Mouse (Mus musculus): ENCODE data around the gene Rbm44. TPM values are rescaled to one million over a fixed set of nuclear protein-coding genes. Genes with fewer than 3 reads are reported as not detected.
A peak's percentile ranks its signal among the peaks of the same experiment; 100 is the strongest.

Rbm44 gene
- polyA plus RNA-seq, 1 experiment from 2014 or later = 1.5 TPM

GRCm38 (mm10) chr1:91179533-91180173 is 34.8 kb downstream of the Rbm44 start, which contains the start of gene Ramp1:
TSS of gene Ramp1 (plus strand) at chr1:91179822.
- peak within 1 kb of the TSS; percentile 49 for H3K4me3 ChIP-seq
- no peak within 1 kb of the TSS for H3K27ac ChIP-seq
- H3K9me3 ChIP-seq (replicated peaks) = no peaks in the 10 kb centered on the region
- H3K4me2 ChIP-seq = peak within 1 kb of the TSS; percentile 69
- H3K36me3 ChIP-seq = no peaks in the 10 kb centered on the region
- peak within 1 kb of the TSS; percentile 49 for H3K9ac ChIP-seq
- peaks cover 31% of the 10 kb centered on the region for H3K27me3 ChIP-seq (replicated peaks)
- WGBS (ENCODE audit: insufficient replicate concordance) = 4% methylated on average over 37 of the region's 37 CpGs
- 0 out of 2 replicates have a peak, but pooled peaks have one; percentile 40 for ATAC-seq
- H3K4me1 ChIP-seq = peaks cover 7% of the 10 kb centered on the region; the same call in 1 of the 2 replicates

GRCm38 (mm10) chr1:91180174-91180565 is 35.3 kb downstream of the Rbm44 start:
- H3K4me1 ChIP-seq = peaks cover 7% of the 10 kb centered on the region; the same call in 1 of the 2 replicates
- H3K4me2 ChIP-seq = peak overlapping the region; percentile 69
- no peaks in the 10 kb centered on the region for H3K36me3 ChIP-seq
- 13% methylated on average over 14 of the region's 14 CpGs for WGBS (ENCODE audit: insufficient replicate concordance)
- H3K9me3 ChIP-seq (replicated peaks) = no peaks in the 10 kb centered on the region
- H3K27ac ChIP-seq = no peak overlapping the region
- H3K9ac ChIP-seq = peak overlapping the region; percentile 49
- ATAC-seq = no peak
- peak overlapping the region; percentile 49 for H3K4me3 ChIP-seq
- H3K27me3 ChIP-seq (replicated peaks) = peaks cover 31% of the 10 kb centered on the region

DNA sequence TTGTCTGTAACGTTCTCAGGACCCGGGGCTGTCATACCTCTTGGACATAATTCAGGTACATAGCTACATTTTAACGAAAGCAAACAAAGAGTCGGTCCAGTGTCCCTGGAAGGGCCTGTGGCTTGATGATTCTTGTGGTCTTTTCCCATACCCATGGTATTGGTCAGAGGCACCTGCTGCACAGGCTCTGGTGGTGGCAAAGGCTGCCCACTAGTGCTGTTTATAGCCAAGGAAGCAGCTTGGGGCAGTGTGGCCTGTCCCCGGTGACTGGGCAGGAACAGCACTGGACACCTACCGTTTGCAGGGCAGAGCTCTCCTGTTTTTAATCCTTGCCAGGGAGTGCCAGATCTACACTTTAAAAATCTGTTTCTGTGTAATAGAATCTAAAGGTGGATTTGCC is 35.8 kb downstream of the Rbm44 start:
- Histone ChIP-seq H3K4me3 (0 out of 2 replicates have a peak overlapping the region, but pooled peaks have one; percentile 49), H3K9ac (no peak overlapping the region), H3K9me3 (replicated peaks) (no peaks in the 10 kb centered on the region), H3K27me3 (replicated peaks) (peaks cover 31% of the 10 kb centered on the region), H3K36me3 (no peaks in the 10 kb centered on the region), H3K4me2 (peak overlapping the region; percentile 69), H3K4me1 (peaks cover 7% of the 10 kb centered on the region; the same call in 1 of the 2 replicates), H3K27ac (no peak overlapping the region)
- 67% methylated on average over 6 of the region's 6 CpGs for WGBS (ENCODE audit: insufficient replicate concordance)
- no peak for ATAC-seq

DNA sequence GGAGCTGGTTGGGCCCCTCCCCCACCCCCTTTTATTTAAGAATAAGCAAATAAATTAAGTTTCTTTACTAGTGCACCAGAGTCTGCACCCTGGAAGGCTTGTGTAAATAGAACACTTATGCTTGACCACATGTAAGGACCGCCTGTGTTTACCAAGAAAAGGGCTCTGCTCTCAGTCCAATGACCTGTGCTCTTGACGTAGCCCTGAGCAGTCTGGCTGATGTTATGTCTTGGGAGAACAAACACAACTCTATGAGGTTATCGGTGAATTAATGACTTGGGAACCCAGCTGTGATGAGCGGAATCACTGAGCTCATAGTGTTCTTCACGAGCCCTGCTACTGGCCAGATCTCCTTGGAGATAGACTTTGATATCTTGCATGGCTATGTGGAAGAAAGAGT is 36.4 kb downstream of the Rbm44 start:
- H3K36me3 ChIP-seq = no peaks in the 10 kb centered on the region; the same call in 1 of the 2 replicates
- H3K9ac ChIP-seq = no peak overlapping the region
- H3K27me3 ChIP-seq (replicated peaks) = peaks cover 31% of the 10 kb centered on the region
- 61% methylated on average over 5 of the region's 5 CpGs for WGBS (ENCODE audit: insufficient replicate concordance)
- no peak overlapping the region for H3K27ac ChIP-seq
- H3K4me2 ChIP-seq = no peak overlapping the region
- H3K9me3 ChIP-seq (replicated peaks) = 0 out of 2 replicates have a peak, but pooled peaks cover 4% of the 10 kb centered on the region
- peaks cover 7% of the 10 kb centered on the region; the same call in 1 of the 2 replicates for H3K4me1 ChIP-seq
- ATAC-seq = no peak
- H3K4me3 ChIP-seq = no peak overlapping the region

GRCm38 (mm10) chr1:91181784-91182450 is 37.0 kb downstream of the Rbm44 start:
- Histone ChIP-seq H3K4me1 (peaks cover 11% of the 10 kb centered on the region; the same call in 1 of the 2 replicates), H3K27me3 (replicated peaks) (peaks cover 31% of the 10 kb centered on the region), H3K4me3 (no peak overlapping the region), H3K9ac (no peak overlapping the region), H3K4me2 (no peak overlapping the region), H3K36me3 (no peaks in the 10 kb centered on the region; the same call in 1 of the 2 replicates), H3K9me3 (replicated peaks) (0 out of 2 replicates have a peak, but pooled peaks cover 6% of the 10 kb centered on the region), H3K27ac (no peak overlapping the region)
- WGBS (ENCODE audit: insufficient replicate concordance) = 51% methylated on average over 12 of the region's 12 CpGs
- ATAC-seq = no peak

GRCm38 (mm10) chr1:91183305-91183704 is 38.4 kb downstream of the Rbm44 start:
- 0 out of 2 replicates have a peak, but pooled peaks cover 6% of the 10 kb centered on the region for H3K9me3 ChIP-seq (replicated peaks)
- no peak for ATAC-seq
- WGBS (ENCODE audit: insufficient replicate concordance) = 66% methylated on average over 10 of the region's 10 CpGs

DNA sequence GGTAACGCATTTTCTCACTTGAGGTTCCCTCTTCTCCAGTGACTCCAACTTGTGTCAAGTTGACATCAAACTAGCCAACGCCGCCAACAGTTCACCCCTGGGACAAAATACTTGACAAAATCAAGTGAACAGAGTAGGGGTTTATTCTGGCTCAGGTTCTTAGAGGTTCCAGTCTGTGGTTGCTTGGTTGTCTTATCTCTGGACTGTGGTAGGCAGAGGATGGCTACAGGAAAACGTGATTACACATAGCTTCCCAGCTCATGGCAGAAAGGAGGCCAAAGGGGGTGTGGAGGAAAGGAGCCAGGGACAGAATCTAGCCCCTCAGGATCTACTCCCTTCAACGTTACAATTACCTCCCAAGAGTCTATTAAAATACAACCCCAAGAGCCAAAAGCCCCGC is 41.8 kb downstream of the Rbm44 start:
- Histone ChIP-seq H3K36me3 (no peaks in the 10 kb centered on the region; the same call in 1 of the 2 replicates), H3K4me2 (no peak overlapping the region), H3K9ac (no peak overlapping the region), H3K4me3 (no peak overlapping the region), H3K9me3 (replicated peaks) (0 out of 2 replicates have a peak, but pooled peaks cover 6% of the 10 kb centered on the region), H3K4me1 (peaks cover 19% of the 10 kb centered on the region), H3K27me3 (replicated peaks) (no peaks in the 10 kb centered on the region; the same call in 1 of the 2 replicates), H3K27ac (peak overlapping the region; percentile 63; the same call in 1 of the 2 replicates)
- WGBS (ENCODE audit: insufficient replicate concordance) = 54% methylated on average over 6 of the region's 6 CpGs
- ATAC-seq = no peak

More at GRCm38 (mm10) chr1:91183305-91183704, 38.4 kb downstream of the Rbm44 start:
- Histone ChIP-seq H3K9ac (no peak overlapping the region), H3K4me3 (no peak overlapping the region), H3K4me2 (no peak overlapping the region), H3K36me3 (no peaks in the 10 kb centered on the region; the same call in 1 of the 2 replicates), H3K4me1 (peaks cover 25% of the 10 kb centered on the region), H3K27me3 (replicated peaks) (peaks cover 27% of the 10 kb centered on the region), H3K27ac (no peak overlapping the region)

DNA sequence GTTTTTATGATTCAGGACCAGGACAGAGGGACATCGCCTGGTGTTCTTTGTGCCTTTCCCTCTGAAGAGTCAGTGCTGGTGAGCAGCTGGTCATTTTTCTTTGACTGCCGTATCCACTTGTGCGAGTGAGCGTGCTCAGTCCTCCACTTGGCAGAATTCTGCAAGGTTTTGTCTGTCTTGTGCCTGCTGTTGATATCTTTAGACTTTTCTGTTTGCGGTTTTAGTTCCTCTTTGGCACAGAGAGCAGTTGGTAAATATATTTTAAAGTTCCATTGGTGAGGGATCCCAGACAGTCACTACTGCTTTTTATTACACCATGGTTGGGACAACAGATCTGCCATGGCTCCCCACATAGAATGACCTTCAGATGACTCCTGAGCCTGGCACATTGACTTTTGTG is 42.4 kb downstream of the Rbm44 start:
- H3K4me2 ChIP-seq = 0 out of 2 replicates have a peak overlapping the region, but pooled peaks have one; percentile 2
- WGBS (ENCODE audit: insufficient replicate concordance) = 29% methylated on average over 5 of the region's 5 CpGs

GRCm38 (mm10) chr1:91187786-91188640 is 43.1 kb downstream of the Rbm44 start:
- H3K4me3 ChIP-seq = no peak overlapping the region
- 42% methylated on average over 7 of the region's 7 CpGs for WGBS (ENCODE audit: insufficient replicate concordance)
- H3K9ac ChIP-seq = no peak overlapping the region
- H3K4me2 ChIP-seq = no peak overlapping the region
- H3K4me1 ChIP-seq = peaks cover 19% of the 10 kb centered on the region
- no peaks in the 10 kb centered on the region for H3K27me3 ChIP-seq (replicated peaks)
- peak; percentile 77 for ATAC-seq
- no peaks in the 10 kb centered on the region; the same call in 1 of the 2 replicates for H3K36me3 ChIP-seq
- peak overlapping the region; percentile 63 for H3K27ac ChIP-seq
- 0 out of 2 replicates have a peak, but pooled peaks cover 6% of the 10 kb centered on the region for H3K9me3 ChIP-seq (replicated peaks)

More for the DNA sequence above, 42.4 kb downstream of the Rbm44 start:
- H3K36me3 ChIP-seq = no peaks in the 10 kb centered on the region; the same call in 1 of the 2 replicates
- no peaks in the 10 kb centered on the region; the same call in 1 of the 2 replicates for H3K27me3 ChIP-seq (replicated peaks)
- no peak for ATAC-seq
- peak overlapping the region; percentile 63; the same call in 1 of the 2 replicates for H3K27ac ChIP-seq
- no peak overlapping the region for H3K4me3 ChIP-seq
- 0 out of 2 replicates have a peak, but pooled peaks cover 6% of the 10 kb centered on the region for H3K9me3 ChIP-seq (replicated peaks)
- H3K9ac ChIP-seq = no peak overlapping the region
- peaks cover 19% of the 10 kb centered on the region for H3K4me1 ChIP-seq

DNA sequence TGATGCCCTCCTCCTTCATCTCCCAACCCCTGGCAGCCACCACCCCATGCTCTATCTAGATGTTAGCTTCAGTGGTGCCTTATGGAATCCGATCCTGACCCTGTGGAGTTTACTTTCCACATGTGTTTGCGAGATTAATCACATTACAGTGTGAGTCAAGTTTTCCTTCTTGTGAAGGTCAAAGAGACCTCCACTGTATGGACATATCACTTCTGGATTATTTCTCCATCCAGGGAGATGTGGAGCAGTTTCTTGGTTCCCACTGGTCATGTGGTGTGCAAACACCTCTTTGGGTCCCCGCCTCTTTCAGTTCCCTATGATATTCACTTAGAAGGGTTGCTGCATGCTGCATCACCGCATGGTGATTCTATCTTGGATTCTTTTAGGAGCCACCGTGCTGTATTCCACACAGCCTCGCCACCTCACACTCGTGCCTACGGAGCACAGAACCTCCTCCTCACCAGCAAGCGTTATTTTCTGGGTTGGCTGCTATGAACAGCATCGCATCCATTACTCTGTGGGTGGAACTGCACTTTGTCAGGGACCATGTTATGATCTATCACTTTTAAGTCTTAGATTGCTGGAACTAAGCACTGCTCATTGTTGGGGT is 44.1 kb downstream of the Rbm44 start:
- no peak for ATAC-seq
- WGBS (ENCODE audit: insufficient replicate concordance) = 81% methylated on average over 10 of the region's 10 CpGs
- H3K27ac ChIP-seq = no peak overlapping the region

DNA sequence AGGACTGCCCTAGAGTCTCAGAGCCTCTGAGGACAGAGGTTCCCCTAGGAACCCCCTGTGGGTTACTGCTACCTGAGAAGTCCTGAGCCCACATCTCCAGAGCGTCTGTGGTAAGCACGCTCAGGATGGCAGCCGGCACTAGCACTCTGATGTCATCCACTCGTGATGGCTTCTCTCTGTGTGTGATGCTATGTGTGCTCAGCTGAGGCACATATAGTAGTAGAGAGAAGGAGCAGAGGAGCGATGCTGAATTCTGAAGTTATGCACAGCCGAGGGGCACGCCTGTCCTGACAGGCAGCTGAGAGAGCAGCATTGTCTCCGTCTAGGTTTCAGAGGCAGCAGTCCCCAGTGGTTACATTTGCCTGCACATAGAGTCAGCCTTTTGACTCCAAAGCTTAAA is 47.3 kb downstream of the Rbm44 start:
- Histone ChIP-seq H3K9ac (no peak overlapping the region), H3K27ac (no peak overlapping the region), H3K4me1 (peaks cover 12% of the 10 kb centered on the region), H3K9me3 (replicated peaks) (no peaks in the 10 kb centered on the region), H3K36me3 (no peaks in the 10 kb centered on the region), H3K27me3 (replicated peaks) (no peaks in the 10 kb centered on the region), H3K4me3 (no peak overlapping the region), H3K4me2 (no peak overlapping the region)
- WGBS (ENCODE audit: insufficient replicate concordance) = 70% methylated on average over 8 of the region's 8 CpGs
- ATAC-seq = no peak

More for the DNA sequence above, 44.1 kb downstream of the Rbm44 start:
- Histone ChIP-seq H3K4me3 (no peak overlapping the region), H3K9me3 (replicated peaks) (0 out of 2 replicates have a peak, but pooled peaks cover 6% of the 10 kb centered on the region), H3K36me3 (no peaks in the 10 kb centered on the region; the same call in 1 of the 2 replicates), H3K4me1 (peaks cover 19% of the 10 kb centered on the region), H3K9ac (no peak overlapping the region), H3K27me3 (replicated peaks) (no peaks in the 10 kb centered on the region), H3K4me2 (no peak overlapping the region)

Measured in liver, embryonic 12.5 days (tissue).